Mouse (Mus musculus) testis, adult 2 months (tissue): Measurements from ENCODE around the gene Exosc9. TPM values are rescaled to one million over a fixed set of nuclear protein-coding genes. Genes with fewer than 3 reads are reported as not detected.

ENCODE experiments used
- H3K27ac ChIP-seq: fragments of 200-500 bp; 2 replicates; pipeline ENCODE4 v1.5.1; 2012; ENCODE audit warnings: low read depth, low read length; ENCODE audit not compliant: control insufficient read depth, insufficient read depth
- H3K27me3 ChIP-seq: fragments of 200-500 bp; 2 replicates; pipeline ENCODE4 v1.6.1; 2012; ENCODE audit warnings: mild to moderate bottlenecking, low read length, moderate library complexity; ENCODE audit not compliant: control insufficient read depth, insufficient read depth
- H3K36me3 ChIP-seq: fragments of 200-500 bp; 2 replicates; pipeline ENCODE4 v1.6.1; 2012; ENCODE audit warnings: mild to moderate bottlenecking, low read length; ENCODE audit not compliant: control insufficient read depth, insufficient read depth
- H3K4me1 ChIP-seq: fragments of 200-500 bp; 2 replicates; pipeline ENCODE4 v1.6.1; 2012; ENCODE audit warnings: low read length; ENCODE audit not compliant: control insufficient read depth, insufficient read depth
- H3K4me3 ChIP-seq: fragments of 200-500 bp; 2 replicates; pipeline ENCODE4 v1.5.1; 2012; ENCODE audit warnings: low read depth, mild to moderate bottlenecking, low read length, moderate library complexity, mixed read lengths; ENCODE audit not compliant: control insufficient read depth
- CTCF ChIP-seq: fragments of 200-500 bp; IDR thresholded peaks from 2 replicates; pipeline ENCODE4 v1.5.1; 2012; ENCODE audit warnings: low read depth, mild to moderate bottlenecking, inconsistent platforms, low read length, moderate library complexity; ENCODE audit not compliant: control insufficient read depth, insufficient read depth, insufficient replicate concordance
- POLR2A ChIP-seq: fragments of 200-500 bp; IDR thresholded peaks from 2 replicates; pipeline ENCODE4 v1.6.1; 2012; ENCODE audit warnings: low read depth, mild to moderate bottlenecking, inconsistent platforms, low read length, moderate library complexity; ENCODE audit not compliant: control insufficient read depth
- polyA plus RNA-seq: library from polyadenylated mRNA; depleted of rRNA; stranded (reverse); fragments of >200 nt; gene quantifications from 2 replicates; pipeline ENCODE4 v1.2.3, GENCODE M21; 2012

The Exosc9 gene
- polyA plus RNA-seq, 1 experiment = 21.9 TPM

DNA sequence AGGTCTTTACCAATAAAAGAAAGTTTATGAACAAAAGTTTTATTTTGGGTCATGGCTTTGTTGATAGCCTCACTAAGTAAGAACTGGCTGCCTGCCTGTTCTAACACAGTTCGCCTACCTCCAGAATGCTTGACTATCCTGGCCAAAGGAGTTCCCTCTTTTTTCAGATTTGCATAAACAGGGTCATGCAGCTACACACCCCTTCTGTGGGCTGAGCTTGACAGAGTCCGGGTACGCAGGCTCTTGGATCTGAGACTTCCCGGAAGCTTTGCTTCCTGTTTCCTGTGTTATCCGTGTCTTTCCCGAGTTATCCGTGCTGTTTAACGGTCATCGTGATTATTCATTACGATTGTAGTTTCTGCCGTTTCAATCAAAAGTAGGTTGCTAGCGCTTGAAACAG is 16.4 kb upstream of the Exosc9 start:
- Histone ChIP-seq H3K27ac (no peak overlapping the region), H3K4me1 (peaks cover 3% of the 10 kb centered on the region), H3K27me3 (no peaks in the 10 kb centered on the region), H3K36me3 (no peaks in the 10 kb centered on the region), H3K4me3 (no peak overlapping the region)
- no peak for TF ChIP-seq POLR2A
- no peak for TF ChIP-seq CTCF

DNA sequence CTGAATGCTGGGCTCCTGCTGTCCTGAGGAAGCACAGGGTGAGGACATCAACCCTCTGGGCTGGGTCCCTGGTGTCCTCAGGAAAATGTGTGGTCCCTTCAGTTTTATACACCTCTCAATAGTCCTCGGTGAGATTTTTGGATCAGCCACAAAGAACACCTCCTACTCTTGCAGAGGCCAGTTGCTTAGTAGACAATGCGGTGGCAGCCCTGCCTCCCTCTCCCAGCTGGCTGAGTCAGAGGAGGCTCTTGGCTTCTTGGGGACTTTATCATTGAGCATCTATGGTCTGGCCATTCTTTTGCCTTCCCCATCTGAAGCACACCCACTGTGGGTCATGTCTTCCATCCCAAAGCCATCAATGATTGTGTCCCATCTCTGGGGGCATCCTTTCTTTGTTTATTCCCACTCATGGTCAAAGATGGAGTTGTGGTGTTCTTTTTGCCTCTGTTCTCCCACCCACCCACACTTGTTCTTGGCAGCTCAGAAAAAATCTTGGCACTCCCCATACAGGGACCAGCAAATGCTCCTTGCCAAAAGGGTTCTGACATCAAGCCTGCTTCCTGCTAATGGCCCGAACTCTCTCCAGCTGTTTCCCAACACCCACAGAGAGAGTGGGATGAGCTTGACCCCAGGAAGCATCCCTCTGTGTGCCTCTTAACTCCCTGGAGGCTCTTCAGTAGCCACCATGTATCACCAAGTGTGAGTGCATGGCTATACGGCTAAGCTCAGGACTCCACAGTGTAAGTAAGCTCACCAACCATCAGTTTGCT is 14.5 kb upstream of the Exosc9 start:
- Histone ChIP-seq H3K27me3 (no peaks in the 10 kb centered on the region), H3K4me1 (no peaks in the 10 kb centered on the region), H3K4me3 (no peak overlapping the region), H3K27ac (no peak overlapping the region), H3K36me3 (no peaks in the 10 kb centered on the region)
- TF ChIP-seq CTCF (no peak), POLR2A (no peak)

DNA sequence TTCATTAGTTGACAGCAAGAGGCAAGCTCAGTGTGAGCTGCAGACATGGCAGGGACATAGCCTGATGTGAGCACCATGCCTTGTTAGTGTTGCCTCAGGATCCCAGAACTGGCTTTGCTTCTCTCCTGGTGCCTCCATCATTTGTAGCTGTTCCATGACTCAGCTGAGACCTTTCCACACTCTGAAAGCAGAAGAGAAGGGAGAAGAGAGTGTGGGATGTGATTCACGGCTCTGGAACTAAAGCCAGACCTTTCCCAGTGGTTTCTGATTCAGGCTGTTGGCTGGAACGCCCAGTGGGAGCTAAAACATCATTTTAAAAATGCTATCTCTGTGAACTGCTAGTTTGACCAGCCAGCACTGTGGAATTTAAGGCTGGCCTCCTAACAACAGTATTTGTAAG is 11.7 kb upstream of the Exosc9 start:
- H3K36me3 ChIP-seq = no peaks in the 10 kb centered on the region
- H3K4me3 ChIP-seq = no peak overlapping the region
- TF ChIP-seq POLR2A = no peak
- no peak for TF ChIP-seq CTCF
- H3K27me3 ChIP-seq = no peaks in the 10 kb centered on the region
- no peaks in the 10 kb centered on the region for H3K4me1 ChIP-seq
- H3K27ac ChIP-seq = no peak overlapping the region

DNA sequence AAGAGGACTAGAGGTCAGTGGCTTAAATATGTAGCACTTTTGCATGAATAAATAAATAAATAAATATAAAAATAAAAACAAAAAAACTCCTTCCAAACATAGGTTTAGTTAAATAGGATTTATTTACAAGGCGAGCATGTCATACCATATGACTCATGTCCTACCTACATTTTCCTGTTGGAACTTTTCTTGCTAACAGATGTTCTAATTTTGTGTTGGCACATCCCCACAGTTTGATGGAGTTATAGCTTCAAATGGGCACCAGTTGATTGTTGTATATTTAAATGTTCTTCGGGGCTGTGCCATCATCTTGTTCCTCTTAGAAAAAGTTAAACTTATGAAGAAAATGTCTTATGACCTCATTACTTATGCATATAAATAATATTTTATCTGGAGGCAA is 11.0 kb upstream of the Exosc9 start:
- Histone ChIP-seq H3K27ac (no peak overlapping the region), H3K36me3 (no peaks in the 10 kb centered on the region), H3K4me3 (no peak overlapping the region), H3K4me1 (peaks cover 2% of the 10 kb centered on the region; the same call in 1 of the 2 replicates), H3K27me3 (no peaks in the 10 kb centered on the region)
- TF ChIP-seq POLR2A (no peak), CTCF (no peak)

DNA sequence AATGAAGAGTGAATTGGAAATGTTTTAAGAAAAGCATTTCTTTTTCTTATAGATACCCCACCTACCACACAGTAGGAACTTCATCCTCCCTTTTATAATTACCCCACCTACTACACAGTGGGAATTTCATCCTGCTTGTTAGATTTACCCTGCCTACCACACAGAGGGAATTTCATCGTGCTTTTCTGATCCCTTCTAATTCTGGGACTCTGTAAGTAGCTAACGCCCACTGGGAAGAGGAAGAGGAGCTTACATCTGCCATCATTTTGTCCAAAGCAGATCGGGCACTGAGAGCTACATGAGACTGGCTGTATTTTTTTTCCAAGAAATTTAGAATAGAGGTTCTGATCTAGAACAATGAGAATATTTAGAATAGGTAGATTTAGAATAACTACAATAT is 7.4 kb upstream of the Exosc9 start:
- H3K36me3 ChIP-seq = no peaks in the 10 kb centered on the region
- no peak overlapping the region for H3K4me3 ChIP-seq
- peaks cover 2% of the 10 kb centered on the region; the same call in 1 of the 2 replicates for H3K4me1 ChIP-seq
- H3K27ac ChIP-seq = no peak overlapping the region
- no peaks in the 10 kb centered on the region for H3K27me3 ChIP-seq
- TF ChIP-seq CTCF = no peak
- no peak for TF ChIP-seq POLR2A

DNA sequence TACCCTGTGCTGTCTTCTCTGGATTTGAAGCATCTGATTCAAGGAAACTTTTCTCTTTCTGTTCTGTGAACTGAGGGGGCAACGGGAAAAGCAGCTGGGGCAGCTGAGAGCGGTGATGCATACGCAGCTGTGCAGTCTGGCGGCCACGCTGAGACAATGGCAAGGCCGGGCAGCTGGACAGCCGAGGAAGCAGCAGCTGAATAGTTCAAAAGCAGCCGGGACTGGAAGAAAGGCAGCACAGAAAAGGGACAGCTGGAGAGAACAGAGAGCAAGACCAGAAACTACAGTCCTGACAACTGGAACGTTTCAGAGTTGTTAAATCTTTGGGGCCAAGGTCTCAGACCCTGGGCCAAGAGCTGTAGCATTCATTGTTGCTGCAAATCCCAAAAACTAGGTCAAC is 1.1 kb upstream of the Exosc9 start:
- Histone ChIP-seq H3K36me3 (no peaks in the 10 kb centered on the region), H3K27me3 (no peaks in the 10 kb centered on the region), H3K4me1 (peaks cover 8% of the 10 kb centered on the region), H3K4me3 (peak overlapping the region; percentile 98), H3K27ac (no peak overlapping the region)
- TF ChIP-seq CTCF = no peak
- TF ChIP-seq POLR2A = no peak

DNA sequence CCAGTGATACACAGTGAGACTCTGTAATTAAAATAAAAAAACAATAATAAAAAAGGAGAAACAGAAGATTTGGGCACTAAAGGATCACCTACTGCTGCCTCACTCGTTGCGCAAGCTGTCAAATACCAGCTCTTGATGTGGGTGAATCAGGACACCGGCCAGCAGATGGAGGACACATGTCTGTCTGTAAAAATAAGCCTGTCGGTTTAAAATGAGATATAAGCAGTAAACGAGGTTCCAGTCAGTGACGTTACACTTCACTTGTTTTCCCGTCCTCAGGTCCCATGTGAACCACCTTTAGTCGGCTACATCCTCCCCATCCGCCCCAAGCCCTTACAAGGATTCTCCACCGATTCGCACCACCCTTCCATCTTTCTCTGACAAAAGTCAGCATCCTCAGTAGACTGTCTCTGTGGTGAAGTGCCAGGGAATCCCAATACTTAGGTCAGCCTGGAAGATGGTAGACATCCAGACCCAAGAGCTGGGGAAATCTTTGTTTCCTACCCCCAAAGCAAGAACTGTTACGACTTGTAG is 488 bp upstream of the Exosc9 start:
- Histone ChIP-seq H3K27ac (peak overlapping the region; percentile 91), H3K27me3 (no peaks in the 10 kb centered on the region), H3K4me1 (peaks cover 7% of the 10 kb centered on the region), H3K4me3 (peak overlapping the region; percentile 98), H3K36me3 (no peaks in the 10 kb centered on the region)
- TF ChIP-seq POLR2A (no peak), CTCF (no peak)

DNA sequence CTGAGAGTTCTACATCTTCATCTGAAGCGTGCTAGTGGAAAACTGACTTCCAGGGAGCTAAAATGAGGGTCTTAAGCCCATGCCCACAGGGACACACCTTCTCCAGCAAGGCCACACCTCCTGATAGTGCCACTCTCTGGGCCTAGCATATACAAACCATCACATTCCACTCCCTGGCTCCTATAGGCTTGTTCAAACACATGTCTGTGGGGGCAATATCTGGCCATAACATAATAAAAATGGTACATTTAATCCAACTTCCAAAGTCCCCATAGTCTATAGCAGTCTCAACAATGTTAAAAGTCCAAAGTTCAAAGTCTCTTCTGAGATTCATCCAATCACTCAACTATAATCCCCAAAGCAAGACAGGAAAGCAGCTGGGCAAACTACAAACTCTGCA is 5.2 kb downstream of the Exosc9 start:
- Histone ChIP-seq H3K4me1 (no peaks in the 10 kb centered on the region), H3K27me3 (no peaks in the 10 kb centered on the region), H3K36me3 (peaks cover 1% of the 10 kb centered on the region; the same call in 1 of the 2 replicates), H3K27ac (no peak overlapping the region), H3K4me3 (no peak overlapping the region)
- TF ChIP-seq POLR2A (no peak), CTCF (no peak)
